Mouse (Mus musculus) erythroblast, embryonic 14.5 days (primary cell): Measurements from ENCODE around the gene Pygo1.

Source experiments
- GATA1 ChIP-seq: IDR thresholded peaks from 2 replicates; pipeline ENCODE4 v1.6.1; 2012; ENCODE audit warnings: low read length, inconsistent platforms, mixed read lengths
- TAL1 ChIP-seq: IDR thresholded peaks from 3 replicates; pipeline ENCODE4 v1.6.1; 2012; ENCODE audit warnings: low read length, inconsistent platforms, mixed read lengths

DNA sequence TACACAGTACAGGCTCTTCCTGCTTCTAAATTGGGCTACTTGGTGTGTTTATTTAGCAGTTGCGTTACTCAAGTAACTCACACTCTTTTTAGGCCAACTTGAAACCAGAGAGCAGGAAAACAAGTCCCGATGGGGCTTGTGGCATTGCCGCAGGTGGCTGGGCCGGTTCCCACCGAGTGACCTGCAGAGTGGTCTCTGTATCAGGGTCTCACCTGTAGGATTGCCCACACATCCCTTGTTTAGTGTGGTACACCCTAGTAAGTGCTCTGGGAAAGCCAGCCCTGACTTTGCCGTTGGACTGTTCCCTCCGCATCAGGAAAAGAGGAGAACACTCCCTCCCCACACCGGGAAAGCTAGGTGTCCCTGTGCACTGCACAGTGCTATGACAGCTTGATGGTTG lies 23.4 kb upstream of the Pygo1 start:
- TF ChIP-seq GATA1 (no peak), TAL1 (no peak)
